Mouse (Mus musculus) hindbrain, embryonic 16.5 days (tissue): ENCODE data around the gene Mlh1. TPM values are rescaled to one million over a fixed set of nuclear protein-coding genes. Genes with fewer than 3 reads are reported as not detected.

Experiments
- ATAC-seq: fragments of 200-750 bp; cut with Nextera tagmentation; 2 replicates; pipeline ENCODE4 v1.8.0; 2017; ENCODE audit warnings: moderate TSS enrichment, moderate library complexity
- H3K27ac ChIP-seq: fragments of 300-500 bp; sonication (generic); 2 replicates; pipeline ENCODE4 v1.5.1; 2014; ENCODE audit warnings: low read depth, mild to moderate bottlenecking, control low read depth, low read length, moderate library complexity
- H3K27me3 ChIP-seq: fragments of 300-500 bp; sonication (generic); replicated peaks from 2 replicates; pipeline ENCODE4 v1.6.1; 2014; ENCODE audit warnings: low read length; ENCODE audit not compliant: control insufficient read depth, insufficient read depth
- H3K36me3 ChIP-seq: fragments of 300-500 bp; sonication (generic); 2 replicates; pipeline ENCODE4 v1.6.1; 2014; ENCODE audit warnings: mild to moderate bottlenecking, low read length, moderate library complexity, mixed read lengths; ENCODE audit not compliant: control insufficient read depth, insufficient read depth
- H3K4me1 ChIP-seq: fragments of 300-500 bp; sonication (generic); 2 replicates; pipeline ENCODE4 v1.6.1; 2014; ENCODE audit warnings: low read depth, low read length; ENCODE audit not compliant: control insufficient read depth, insufficient read depth
- H3K4me2 ChIP-seq: fragments of 300-500 bp; sonication (generic); 2 replicates; pipeline ENCODE4 v1.6.1; 2014; ENCODE audit warnings: mild to moderate bottlenecking, low read length, control low read depth, moderate library complexity
- H3K4me3 ChIP-seq: fragments of 300-500 bp; sonication (generic); 2 replicates; pipeline ENCODE4 v1.5.1; 2014; ENCODE audit warnings: mild to moderate bottlenecking, low read length, control low read depth, moderate library complexity
- H3K9ac ChIP-seq: fragments of 300-500 bp; sonication (generic); 2 replicates; pipeline ENCODE4 v1.6.1; 2014; ENCODE audit warnings: low read depth, mild to moderate bottlenecking, control low read depth, low read length, moderate library complexity
- H3K9me3 ChIP-seq: fragments of 300-500 bp; sonication (generic); 2 replicates; pipeline ENCODE4 v1.6.1; 2014; ENCODE audit warnings: mild to moderate bottlenecking, low read length, moderate library complexity; ENCODE audit not compliant: control insufficient read depth
- WGBS: fragments of 180-500 bp; shearing (Covaris S2); extraction: QIAGEN DNeasy Blood & Tissue Kit; methylation state at CpG from one replicate; pipeline ENCODE4 v1.1.7; 2014; 5-methylcytosine and 5-hydroxymethylcytosine counted together
- polyA plus RNA-seq: library from polyadenylated mRNA; unstranded; fragments of >200 nt; fragmentation: Nextera tagmentation; extraction: Ambion mirVana; gene quantifications from 2 replicates; pipeline ENCODE4 v1.2.1, GENCODE M21; 2015

The Mlh1 gene
- polyA plus RNA-seq, 1 experiment from 2014 or later = 25.5 TPM

DNA sequence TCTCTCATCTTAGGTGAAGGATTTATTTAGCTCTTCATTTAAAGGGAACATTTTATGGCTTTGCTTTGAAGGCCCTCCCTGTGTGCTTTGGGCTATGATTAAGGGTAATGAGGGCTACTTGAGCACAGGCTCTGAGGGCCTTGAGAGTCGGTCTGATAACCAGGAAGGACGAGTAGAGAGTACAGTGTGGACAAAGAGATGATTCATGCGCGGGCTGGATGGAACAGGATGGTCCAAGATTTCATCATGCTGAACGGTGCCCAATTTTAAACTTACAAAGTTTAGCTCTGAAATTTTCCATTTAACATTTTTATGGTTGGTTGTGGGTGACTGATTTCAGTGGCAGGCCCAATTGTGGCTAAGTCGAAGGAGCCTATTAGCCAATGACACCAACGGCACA is 34.6 kb upstream of the Mlh1 start:
- WGBS = 85% methylated on average over 7 of the region's 7 CpGs
- no peak for ATAC-seq

DNA sequence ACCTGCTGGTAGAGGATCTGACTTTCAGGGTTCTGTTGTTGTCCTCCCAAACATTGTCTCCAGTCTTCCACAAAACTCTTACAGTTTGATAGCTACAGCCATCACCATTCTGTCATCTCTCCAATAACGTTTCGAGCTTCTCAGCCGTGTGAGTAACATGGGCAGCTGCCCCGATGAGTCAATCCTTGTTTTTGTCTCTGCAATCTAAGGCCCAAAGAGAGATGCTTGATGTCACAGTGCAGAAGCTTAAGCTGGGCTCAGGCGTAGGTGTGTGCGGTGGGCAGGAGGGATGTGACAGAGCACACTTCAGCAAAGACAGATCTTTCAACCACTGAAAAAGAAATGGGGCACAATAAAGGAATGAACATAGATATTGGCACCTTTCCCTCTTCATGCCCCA is 32.4 kb upstream of the Mlh1 start:
- ATAC-seq = no peak
- 88% methylated on average over 6 of the region's 6 CpGs for WGBS
- Histone ChIP-seq H3K36me3 (no peaks in the 10 kb centered on the region), H3K27me3 (no peaks in the 10 kb centered on the region; the same call in 1 of the 2 replicates), H3K4me1 (no peaks in the 10 kb centered on the region), H3K9me3 (no peaks in the 10 kb centered on the region), H3K27ac (no peak overlapping the region), H3K4me3 (no peak overlapping the region), H3K9ac (no peak overlapping the region), H3K4me2 (no peak overlapping the region)

More for the DNA sequence above, 34.6 kb upstream of the Mlh1 start:
- Histone ChIP-seq H3K36me3 (no peaks in the 10 kb centered on the region), H3K4me2 (no peak overlapping the region), H3K4me3 (no peak overlapping the region), H3K27ac (no peak overlapping the region), H3K4me1 (no peaks in the 10 kb centered on the region; the same call in 1 of the 2 replicates), H3K9me3 (no peaks in the 10 kb centered on the region), H3K9ac (no peak overlapping the region), H3K27me3 (peaks cover 10% of the 10 kb centered on the region)

DNA sequence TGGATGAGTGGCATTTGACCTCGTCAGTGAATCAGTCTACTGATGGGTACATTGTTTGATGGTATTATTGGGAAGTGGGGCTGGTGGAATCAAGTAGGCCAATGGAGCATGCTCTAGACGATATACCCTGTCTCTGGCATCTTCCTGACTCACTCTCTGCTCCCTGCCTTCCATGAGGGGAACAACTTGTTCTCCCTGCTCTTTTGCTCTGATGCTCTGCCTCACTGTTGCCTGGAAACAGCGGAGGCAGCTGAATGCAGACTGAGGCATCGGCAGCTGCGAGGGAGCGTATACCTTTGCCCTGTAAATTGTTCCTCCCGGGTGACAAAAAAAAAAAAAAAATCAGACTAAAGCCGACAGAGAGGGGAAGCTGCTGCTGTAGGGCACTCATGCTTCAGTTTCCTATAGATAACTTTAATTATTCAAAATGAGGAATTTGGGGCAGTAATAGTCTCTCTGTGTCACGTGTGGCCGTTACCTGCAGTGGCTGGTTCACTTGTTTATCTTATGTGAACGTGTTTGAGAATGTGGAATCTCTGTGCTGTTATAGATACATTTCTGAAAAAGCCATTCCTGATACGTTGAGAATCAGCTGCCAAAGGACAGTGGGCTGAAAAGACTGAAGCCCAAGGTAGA is 30.7 kb upstream of the Mlh1 start:
- Histone ChIP-seq H3K4me2 (no peak overlapping the region), H3K4me1 (no peaks in the 10 kb centered on the region), H3K9ac (no peak overlapping the region), H3K9me3 (no peaks in the 10 kb centered on the region), H3K27me3 (no peaks in the 10 kb centered on the region; the same call in 1 of the 2 replicates), H3K36me3 (no peaks in the 10 kb centered on the region), H3K27ac (no peak overlapping the region), H3K4me3 (no peak overlapping the region)
- ATAC-seq = no peak
- WGBS = 41% methylated on average over 12 of the region's 12 CpGs

DNA sequence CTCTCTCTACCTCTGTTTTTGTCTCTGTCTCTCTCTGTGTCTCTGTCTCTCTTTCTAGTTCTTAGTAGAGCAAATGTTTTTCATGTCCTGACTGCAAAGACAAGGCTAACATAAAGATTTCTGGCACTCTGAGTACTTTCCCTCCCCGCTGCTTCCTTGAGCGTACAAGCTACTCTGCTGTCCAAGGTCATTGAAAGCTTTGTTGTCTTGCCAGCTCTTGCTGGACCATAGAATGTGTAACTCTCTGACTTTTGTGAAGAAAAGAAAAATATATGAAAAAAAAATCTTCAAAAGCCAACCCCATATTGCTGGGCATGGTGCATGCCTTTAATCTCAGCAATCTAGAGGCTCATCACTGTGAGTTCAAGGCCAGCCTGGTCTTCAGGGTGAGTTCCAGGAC is 27.0 kb upstream of the Mlh1 start:
- Histone ChIP-seq H3K4me1 (no peaks in the 10 kb centered on the region), H3K27me3 (no peaks in the 10 kb centered on the region; the same call in 1 of the 2 replicates), H3K9me3 (no peaks in the 10 kb centered on the region), H3K4me3 (no peak overlapping the region), H3K4me2 (no peak overlapping the region), H3K9ac (no peak overlapping the region), H3K27ac (no peak overlapping the region), H3K36me3 (no peaks in the 10 kb centered on the region)
- 70% methylated on average over 2 of the region's 2 CpGs for WGBS
- no peak for ATAC-seq

DNA sequence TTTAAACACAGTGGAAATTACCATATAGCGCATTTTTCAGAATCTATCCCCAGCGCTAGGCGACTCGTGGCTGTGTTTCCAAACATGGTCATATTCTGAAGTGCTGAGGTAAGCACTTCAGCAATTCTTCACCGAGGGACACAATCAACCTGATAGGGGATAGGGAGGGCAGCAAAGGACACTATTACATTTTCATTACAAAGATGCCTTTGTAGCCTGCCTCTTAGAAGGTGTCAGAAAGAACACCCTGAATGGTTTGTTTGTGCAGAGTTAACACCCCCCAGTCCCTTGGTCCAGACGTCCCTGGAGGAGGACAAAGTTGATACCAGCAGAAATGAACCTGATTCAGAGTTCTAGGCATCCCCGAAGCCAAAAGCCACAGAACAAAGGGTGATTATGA is 24.8 kb upstream of the Mlh1 start:
- 82% methylated on average over 7 of the region's 7 CpGs for WGBS
- H3K9ac ChIP-seq = no peak overlapping the region
- no peak overlapping the region for H3K4me2 ChIP-seq

DNA sequence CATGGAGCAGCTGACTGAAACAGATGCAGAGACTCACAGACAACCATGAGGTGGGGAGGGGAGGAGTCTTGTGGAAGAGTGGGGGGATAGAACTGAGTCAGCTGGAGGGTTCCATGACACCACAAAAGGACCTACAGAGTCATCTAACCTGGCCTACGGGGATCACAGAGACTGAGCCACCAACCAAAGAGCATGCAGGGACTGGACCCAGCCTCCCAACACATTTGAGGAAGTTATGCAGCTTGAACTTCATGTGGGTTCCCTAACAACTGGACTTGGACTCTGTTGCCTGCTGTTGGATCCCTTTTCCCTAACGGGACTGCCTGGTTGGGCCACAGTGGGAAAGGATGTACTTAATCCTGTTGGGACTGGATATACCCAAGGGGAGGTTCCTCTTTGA is 23.7 kb upstream of the Mlh1 start:
- Histone ChIP-seq H3K27me3 (no peaks in the 10 kb centered on the region), H3K4me1 (no peaks in the 10 kb centered on the region), H3K27ac (no peak overlapping the region), H3K9me3 (no peaks in the 10 kb centered on the region), H3K9ac (no peak overlapping the region), H3K4me3 (no peak overlapping the region), H3K36me3 (no peaks in the 10 kb centered on the region), H3K4me2 (no peak overlapping the region)
- ATAC-seq = no peak
- WGBS = 80% methylated on average over 2 of the region's 2 CpGs

More for the DNA sequence above, 24.8 kb upstream of the Mlh1 start:
- no peaks in the 10 kb centered on the region for H3K27me3 ChIP-seq
- no peak overlapping the region for H3K27ac ChIP-seq
- H3K9me3 ChIP-seq = no peaks in the 10 kb centered on the region
- H3K4me1 ChIP-seq = no peaks in the 10 kb centered on the region
- no peak for ATAC-seq
- no peak overlapping the region for H3K4me3 ChIP-seq
- no peaks in the 10 kb centered on the region for H3K36me3 ChIP-seq

DNA sequence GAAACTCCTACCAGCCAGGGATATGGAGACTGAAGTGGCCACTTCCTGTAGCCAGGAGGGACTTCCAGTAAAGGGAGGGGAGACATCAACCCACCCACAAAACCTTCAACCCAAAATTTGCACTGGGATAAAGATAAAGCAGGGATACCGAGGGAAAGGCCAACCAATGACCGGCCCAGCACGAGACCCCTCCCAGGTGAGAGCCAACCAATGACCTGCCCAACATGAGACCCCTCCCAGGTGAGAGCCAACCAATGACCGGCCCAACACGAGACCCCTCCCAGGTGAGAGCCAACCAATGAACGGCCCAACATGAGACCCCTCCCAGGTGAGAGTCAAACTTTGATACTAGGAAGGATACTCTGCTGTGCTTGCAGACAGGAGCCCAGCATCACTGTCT is 23.3 kb upstream of the Mlh1 start:
- Histone ChIP-seq H3K36me3 (no peaks in the 10 kb centered on the region), H3K27ac (no peak overlapping the region), H3K4me2 (no peak overlapping the region), H3K4me1 (no peaks in the 10 kb centered on the region; the same call in 1 of the 2 replicates), H3K9me3 (no peaks in the 10 kb centered on the region), H3K27me3 (no peaks in the 10 kb centered on the region), H3K9ac (no peak overlapping the region), H3K4me3 (no peak overlapping the region)
- WGBS = 98% methylated on average over 6 of the region's 6 CpGs
- no peak for ATAC-seq

DNA sequence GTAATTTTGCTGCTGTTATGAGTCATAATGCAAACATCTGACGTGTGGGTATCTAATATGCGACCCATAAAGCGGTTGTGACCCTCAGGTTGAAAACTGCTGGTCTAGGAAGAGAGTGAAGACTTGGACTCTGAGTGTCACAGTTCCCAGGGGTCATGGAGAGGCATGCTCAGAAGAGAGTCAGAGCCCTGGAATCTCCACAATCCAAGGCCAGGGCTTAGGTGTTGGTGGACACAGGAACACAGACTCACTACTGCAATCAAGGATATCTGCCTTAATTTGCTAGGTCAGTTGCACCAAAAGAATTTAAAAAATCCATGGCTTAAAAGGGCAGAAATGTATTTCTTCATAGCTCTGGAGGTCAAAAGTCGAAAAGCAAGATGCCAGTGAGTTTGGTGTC is 21.6 kb upstream of the Mlh1 start:
- Histone ChIP-seq H3K4me3 (no peak overlapping the region), H3K9me3 (no peaks in the 10 kb centered on the region), H3K4me1 (no peaks in the 10 kb centered on the region; the same call in 1 of the 2 replicates), H3K27me3 (no peaks in the 10 kb centered on the region), H3K9ac (no peak overlapping the region), H3K4me2 (no peak overlapping the region), H3K36me3 (no peaks in the 10 kb centered on the region), H3K27ac (no peak overlapping the region)
- WGBS = 84% methylated on average over 4 of the region's 4 CpGs
- no peak for ATAC-seq

DNA sequence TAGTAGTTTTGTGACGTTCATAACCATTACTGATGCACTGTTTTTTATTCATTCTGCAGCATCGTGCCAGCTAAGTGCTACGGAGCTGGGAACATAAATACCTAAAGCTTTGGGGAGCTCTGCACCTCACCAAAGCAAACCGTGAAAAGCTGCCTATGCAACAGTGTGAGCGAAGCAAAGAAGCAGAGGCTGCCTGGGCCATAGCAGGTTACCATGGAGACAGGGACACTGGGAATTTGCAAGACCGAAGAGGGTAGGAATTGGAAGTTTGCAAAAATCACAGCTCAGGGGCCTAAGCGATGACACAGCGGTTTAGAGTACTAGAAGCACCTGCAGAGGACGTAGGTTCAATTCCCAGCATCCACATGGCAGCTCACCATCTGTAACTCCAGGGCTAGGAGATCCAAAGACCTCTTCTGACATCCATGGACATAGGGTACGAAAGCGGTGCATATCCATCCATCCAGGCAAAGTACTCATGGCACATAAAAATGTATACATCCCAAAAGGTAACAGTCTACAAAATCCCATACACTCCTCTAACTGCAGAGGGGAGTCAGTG is 19.0 kb upstream of the Mlh1 start:
- no peaks in the 10 kb centered on the region for H3K36me3 ChIP-seq
- no peak overlapping the region for H3K9ac ChIP-seq
- peaks cover 2% of the 10 kb centered on the region for H3K4me1 ChIP-seq
- H3K27ac ChIP-seq = no peak overlapping the region
- no peaks in the 10 kb centered on the region for H3K9me3 ChIP-seq
- WGBS = 56% methylated on average over 11 of the region's 11 CpGs
- H3K4me3 ChIP-seq = no peak overlapping the region
- ATAC-seq = peak; percentile 38; the same call in 1 of the 2 replicates
- H3K4me2 ChIP-seq = no peak overlapping the region
- H3K27me3 ChIP-seq = no peaks in the 10 kb centered on the region
